Mouse (Mus musculus) gastrocnemius, postnatal 36 days (tissue): ENCODE data around the gene Zfp62. TPM values are rescaled to one million over a fixed set of nuclear protein-coding genes. Genes with fewer than 3 reads are reported as not detected.

ENCODE experiments used
- DNase-seq, 2 experiments: peaks; one replicate each; pipeline ENCODE4 v3.0.0; 2022
- intact Hi-C: fragments of 180-260 bp; cut with DNase I; formaldehyde crosslinking; loops from one replicate; pipeline ENCODE4 v1.15.1; 2025
- total RNA-seq, 2 experiments: library from RNA; stranded (reverse); gene quantifications; 2 replicates each; pipeline ENCODE4 v1.2.3; 2021

The Zfp62 gene
- total RNA-seq, 2 experiments from 2014 or later, result 17.2 to 20.9 TPM

GRCm38 (mm10) chr11:49245634-49246415 lies 42.7 kb downstream of the Zfp62 start:
- DNase-seq, result no peak
- intact Hi-C loops, result loop anchor here (10.0 kb wide), 1 partner anchor 451 kb away; no protein-coding TSS in a partner anchor

GRCm38 (mm10) chr11:49246523-49246922 lies 43.4 kb downstream of the Zfp62 start:
- intact Hi-C loops, result loop anchor here (10.0 kb wide), 1 partner anchor 452 kb away; no protein-coding TSS in a partner anchor
- no peak for DNase-seq

- intact Hi-C loops, result loop anchor here (10.0 kb wide), 1 partner anchor 452 kb away; no protein-coding TSS in a partner anchor
- no peak for DNase-seq
These were observed 44.2 kb downstream of the Zfp62 start for GRCm38 (mm10) chr11:49247255-49247654.

GRCm38 (mm10) chr11:49248226-49248973 lies 45.3 kb downstream of the Zfp62 start:
- no peak for DNase-seq
- intact Hi-C loops, result loop anchor here (10.0 kb wide), 1 partner anchor 454 kb away; no protein-coding TSS in a partner anchor

GRCm38 (mm10) chr11:49248974-49249700 lies 46.0 kb downstream of the Zfp62 start:
- intact Hi-C loops, result loop anchor here (10.0 kb wide), 1 partner anchor 454 kb away; no protein-coding TSS in a partner anchor
- no peak for DNase-seq

- no peak for DNase-seq
- intact Hi-C loops, result loop anchor here (2.0 to 10.0 kb wide), 3 partner anchors 47 to 455 kb away; partner anchors contain the start of genes Irgm1 and Zfp62
These were observed 46.8 kb downstream of the Zfp62 start for GRCm38 (mm10) chr11:49249811-49250421.

GRCm38 (mm10) chr11:49250422-49251379 lies 47.6 kb downstream of the Zfp62 start:
- intact Hi-C loops, result loop anchor here (2.0 to 10.0 kb wide), 2 partner anchors 48 to 376 kb away; partner anchors contain the start of genes Irgm1 and Zfp62
- peak; percentile 88 to 89 for DNase-seq

GRCm38 (mm10) chr11:49251380-49251761 lies 48.3 kb downstream of the Zfp62 start:
- intact Hi-C loops, result loop anchor here (2.0 to 10.0 kb wide), 2 partner anchors 49 to 377 kb away; partner anchors contain the start of genes Irgm1 and Zfp62
- no peak for DNase-seq

- DNase-seq, result no peak
- intact Hi-C loops, result loop anchor here (10.0 kb wide), 1 partner anchor 377 kb away; the partner anchor contains the start of gene Irgm1
These were observed 49.0 kb downstream of the Zfp62 start for GRCm38 (mm10) chr11:49252048-49252447.

- no peak for DNase-seq
- intact Hi-C loops, result loop anchor here (10.0 kb wide), 1 partner anchor 378 kb away; the partner anchor contains the start of gene Irgm1
These were observed 49.9 kb downstream of the Zfp62 start for GRCm38 (mm10) chr11:49253035-49253434.

- intact Hi-C loops, result loop anchor here (10.0 kb wide), 1 partner anchor 384 kb away; the partner anchor contains the start of gene Irgm1
- no peak for DNase-seq
These were observed 56.2 kb downstream of the Zfp62 start for GRCm38 (mm10) chr11:49259296-49259695.

GRCm38 (mm10) chr11:49259829-49260228 lies 56.7 kb downstream of the Zfp62 start:
- intact Hi-C loops, result loop anchor here (10.0 kb wide), 1 partner anchor 385 kb away; the partner anchor contains the start of gene Irgm1
- no peak for DNase-seq

- no peak for DNase-seq
- intact Hi-C loops, result no loop called here
These were observed 57.7 kb downstream of the Zfp62 start for GRCm38 (mm10) chr11:49260598-49261312.

GRCm38 (mm10) chr11:49261313-49261855 lies 58.3 kb downstream of the Zfp62 start:
- intact Hi-C loops, result no loop called here
- no peak for DNase-seq

- DNase-seq, result no peak
- intact Hi-C loops, result no loop called here
These were observed 59.2 kb downstream of the Zfp62 start for GRCm38 (mm10) chr11:49262286-49262685.

- intact Hi-C loops, result no loop called here
- no peak for DNase-seq
These were observed 60.1 kb downstream of the Zfp62 start for GRCm38 (mm10) chr11:49263149-49263548.

GRCm38 (mm10) chr11:49264081-49264480 lies 61.0 kb downstream of the Zfp62 start:
- intact Hi-C loops, result no loop called here
- DNase-seq, result no peak
